Mouse (Mus musculus): ENCODE results near the gene Mpeg1. TPM values are rescaled to one million over a fixed set of nuclear protein-coding genes. Genes with fewer than 3 reads are reported as not detected.

Gene Mpeg1
- polyA plus RNA-seq (2015; fragmentation: Illumina TruSeq; extraction: RNeasy Lipid Tissue Mini Kit (QIAGEN cat#74804); ENCODE audit: low read depth, low replicate concordance) = 18.2 TPM

DNA sequence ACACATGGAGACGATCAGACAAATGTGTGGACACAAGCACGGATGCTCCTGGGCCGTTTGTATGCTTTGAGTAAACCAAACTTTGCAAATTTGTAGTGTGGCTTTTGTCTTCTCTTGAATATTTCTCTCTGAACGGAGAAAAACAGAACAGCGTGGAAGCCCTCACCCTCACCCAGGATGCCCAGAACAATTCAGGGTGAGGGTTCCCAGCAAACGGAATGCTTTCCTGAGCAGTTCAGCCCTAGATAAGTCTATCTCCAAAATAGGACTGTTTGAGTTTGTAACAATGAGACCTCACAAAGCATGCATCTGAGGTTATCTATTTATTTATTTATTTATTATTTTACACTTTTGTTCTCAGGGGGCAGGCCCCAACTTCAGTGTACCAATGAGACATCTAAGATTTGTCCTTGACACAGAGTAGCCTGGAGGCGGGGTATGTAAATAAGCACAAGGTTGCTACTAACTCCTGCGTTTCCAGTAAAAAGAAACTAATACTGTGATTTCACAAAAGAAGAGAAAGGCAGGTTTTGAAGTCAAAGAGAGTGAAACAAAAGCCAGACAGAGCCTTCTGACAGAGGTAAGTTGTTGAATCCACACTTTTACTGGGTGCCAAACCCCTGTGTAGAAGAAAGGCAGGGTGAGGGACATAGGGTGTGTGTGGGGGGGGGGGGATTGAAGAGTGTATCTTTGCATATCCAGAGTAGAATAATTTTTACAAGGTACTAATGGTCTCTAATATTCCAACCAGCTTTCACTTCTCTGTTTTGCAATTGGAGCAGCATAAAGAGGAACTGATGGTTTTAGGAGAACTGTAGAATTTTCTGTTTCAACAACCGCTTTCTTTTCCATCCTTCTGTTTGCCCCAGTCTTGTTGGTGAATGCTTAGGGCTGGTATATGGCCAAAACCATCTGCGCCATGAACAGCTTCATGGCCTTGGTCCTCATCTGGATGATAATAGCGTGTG is at the start of gene Mpeg1:
TSS of gene Mpeg1 (plus strand) at position 498 of the 968 bp plus-strand sequence.

DNA sequence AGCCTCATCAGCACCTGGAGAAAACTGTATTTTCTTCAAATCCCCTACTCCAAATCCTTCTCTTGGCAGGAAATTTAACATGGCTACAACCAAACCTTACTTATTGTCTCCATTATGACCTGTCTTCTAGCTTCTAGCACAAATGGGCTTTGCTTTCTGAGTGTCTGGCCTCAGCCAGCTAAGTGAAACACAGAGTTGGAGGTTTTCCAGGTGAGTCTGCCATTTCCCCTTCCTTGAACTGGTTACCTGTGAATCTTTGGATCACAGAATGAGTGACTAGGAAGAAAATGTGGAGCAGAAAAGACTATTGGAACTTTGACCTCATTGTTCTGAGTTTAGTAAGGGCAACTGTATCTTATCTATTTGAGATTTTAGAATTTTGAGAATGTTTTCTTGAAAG is 43.2 kb upstream of the Mpeg1 start, which contains the start of gene Olfr1441:
TSS of gene Olfr1441 (plus strand) at position 73 of the 400 bp plus-strand sequence.

DNA sequence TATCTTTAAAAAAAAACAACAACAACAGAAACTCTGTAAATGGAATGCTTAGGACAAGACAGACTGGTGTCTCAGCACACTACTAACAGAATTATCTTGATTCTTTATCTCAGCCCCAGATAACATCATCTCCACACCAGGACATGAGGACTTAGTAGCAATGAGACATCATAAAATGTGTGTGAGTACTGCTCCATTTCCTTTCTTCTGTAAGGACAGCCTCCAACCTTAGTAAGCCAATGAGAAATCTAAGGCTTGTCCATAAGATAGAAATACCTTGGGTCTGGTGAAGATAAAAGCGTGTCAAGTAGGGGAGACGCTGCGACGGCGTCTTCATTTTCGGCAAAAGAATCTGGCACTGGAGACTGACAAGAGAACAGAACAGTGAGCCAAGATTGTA is 33.0 kb upstream of the Mpeg1 start, which contains the start of gene Pfpl:
TSS of gene Pfpl (plus strand) at position 301 of the 400 bp plus-strand sequence.

DNA sequence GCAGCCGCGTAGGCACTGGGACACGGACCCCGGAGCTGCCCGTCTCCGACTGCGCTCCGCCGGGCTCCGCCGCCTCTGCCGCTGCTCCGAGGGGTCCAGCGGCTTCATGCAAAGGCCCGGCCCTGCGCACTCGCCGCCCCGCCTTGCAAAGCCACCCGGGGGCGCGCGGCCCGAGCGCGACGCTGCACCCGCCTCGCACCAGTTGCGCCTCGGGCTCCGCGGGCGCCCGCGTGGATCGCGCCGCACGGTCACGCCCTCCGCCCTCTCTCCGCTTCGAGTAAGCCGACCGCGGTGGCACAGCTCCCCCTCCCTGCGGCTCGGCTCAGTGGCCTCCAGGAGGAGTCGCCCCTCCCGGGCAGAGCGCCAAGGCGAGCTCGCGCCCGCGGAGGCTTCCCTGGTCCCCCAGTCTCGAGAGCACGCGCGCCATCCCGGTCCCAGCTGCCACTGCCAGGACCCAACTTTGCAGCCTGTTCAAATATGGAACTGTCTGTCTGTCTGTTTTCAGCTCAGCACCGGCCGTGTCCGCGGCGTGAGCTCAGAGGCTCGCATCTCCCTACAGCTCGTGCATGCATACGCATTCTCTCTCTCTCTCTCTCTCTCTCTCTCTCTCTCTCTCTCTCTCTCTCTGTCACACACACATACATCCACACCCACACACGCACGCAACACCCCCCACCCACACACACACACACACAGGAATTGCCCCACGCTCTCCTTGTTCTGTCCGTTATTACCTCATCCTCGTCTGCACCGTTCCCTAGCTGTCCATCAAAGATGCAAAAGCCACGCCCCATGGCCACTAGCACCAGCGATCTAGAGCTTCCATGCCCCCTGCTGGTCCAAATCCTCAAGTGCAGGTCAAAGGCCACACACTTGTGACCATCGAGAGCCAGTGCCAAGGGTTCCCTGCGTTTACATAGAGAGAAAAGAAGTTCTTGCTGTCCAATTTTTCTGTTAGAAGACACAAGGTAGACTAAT is 41.1 kb downstream of the Mpeg1 start, which contains the start of gene Dtx4:
TSS of gene Dtx4 (minus strand) at position 85 of the 978 bp plus-strand sequence.

Other genes starting within 250 kb of the Mpeg1 start
- not detected for gene Olfr1432, start 228.2 kb upstream of the Mpeg1 start, polyA plus RNA-seq (2015; fragmentation: Illumina TruSeq; extraction: RNeasy Lipid Tissue Mini Kit (QIAGEN cat#74804); ENCODE audit: low read depth, low replicate concordance)
- gene Olfr262, start 219.1 kb upstream of the Mpeg1 start, polyA plus RNA-seq (2015; fragmentation: Illumina TruSeq; extraction: RNeasy Lipid Tissue Mini Kit (QIAGEN cat#74804); ENCODE audit: low read depth, low replicate concordance) = not detected
- not detected for gene Olfr235, start 199.7 kb upstream of the Mpeg1 start, polyA plus RNA-seq (2015; fragmentation: Illumina TruSeq; extraction: RNeasy Lipid Tissue Mini Kit (QIAGEN cat#74804); ENCODE audit: low read depth, low replicate concordance)
- not detected for gene Olfr1434, start 180.9 kb upstream of the Mpeg1 start, polyA plus RNA-seq (2015; fragmentation: Illumina TruSeq; extraction: RNeasy Lipid Tissue Mini Kit (QIAGEN cat#74804); ENCODE audit: low read depth, low replicate concordance)
- not detected for gene Olfr1436, start 161.6 kb upstream of the Mpeg1 start, polyA plus RNA-seq (2015; fragmentation: Illumina TruSeq; extraction: RNeasy Lipid Tissue Mini Kit (QIAGEN cat#74804); ENCODE audit: low read depth, low replicate concordance)
- gene Olfr1437, start 135.7 kb upstream of the Mpeg1 start, polyA plus RNA-seq (2015; fragmentation: Illumina TruSeq; extraction: RNeasy Lipid Tissue Mini Kit (QIAGEN cat#74804); ENCODE audit: low read depth, low replicate concordance) = not detected
- gene Olfr1438-ps1, start 124.9 kb upstream of the Mpeg1 start, polyA plus RNA-seq (2015; fragmentation: Illumina TruSeq; extraction: RNeasy Lipid Tissue Mini Kit (QIAGEN cat#74804); ENCODE audit: low read depth, low replicate concordance) = not detected
- not detected for gene Olfr1440, start 73.5 kb upstream of the Mpeg1 start, polyA plus RNA-seq (2015; fragmentation: Illumina TruSeq; extraction: RNeasy Lipid Tissue Mini Kit (QIAGEN cat#74804); ENCODE audit: low read depth, low replicate concordance)
- gene Olfr1441, start 43.3 kb upstream of the Mpeg1 start, polyA plus RNA-seq (2015; fragmentation: Illumina TruSeq; extraction: RNeasy Lipid Tissue Mini Kit (QIAGEN cat#74804); ENCODE audit: low read depth, low replicate concordance) = not detected
- gene Pfpl, start 32.9 kb upstream of the Mpeg1 start, polyA plus RNA-seq (2015; fragmentation: Illumina TruSeq; extraction: RNeasy Lipid Tissue Mini Kit (QIAGEN cat#74804); ENCODE audit: low read depth, low replicate concordance) = not detected
- 21.8 TPM for gene Dtx4, start 40.7 kb downstream of the Mpeg1 start, polyA plus RNA-seq (2015; fragmentation: Illumina TruSeq; extraction: RNeasy Lipid Tissue Mini Kit (QIAGEN cat#74804); ENCODE audit: low read depth, low replicate concordance)
- 2.2 TPM for gene Fam111a, start 85.0 kb downstream of the Mpeg1 start, polyA plus RNA-seq (2015; fragmentation: Illumina TruSeq; extraction: RNeasy Lipid Tissue Mini Kit (QIAGEN cat#74804); ENCODE audit: low read depth, low replicate concordance)
- gene Gm4952, start 139.2 kb downstream of the Mpeg1 start, polyA plus RNA-seq (2015; fragmentation: Illumina TruSeq; extraction: RNeasy Lipid Tissue Mini Kit (QIAGEN cat#74804); ENCODE audit: low read depth, low replicate concordance) = not detected
- gene Glyat, start 172.5 kb downstream of the Mpeg1 start, polyA plus RNA-seq (2015; fragmentation: Illumina TruSeq; extraction: RNeasy Lipid Tissue Mini Kit (QIAGEN cat#74804); ENCODE audit: low read depth, low replicate concordance) = not detected
- gene Olfr1442, start 209.7 kb downstream of the Mpeg1 start, polyA plus RNA-seq (2015; fragmentation: Illumina TruSeq; extraction: RNeasy Lipid Tissue Mini Kit (QIAGEN cat#74804); ENCODE audit: low read depth, low replicate concordance) = not detected
- gene Olfr1443, start 217.3 kb downstream of the Mpeg1 start, polyA plus RNA-seq (2015; fragmentation: Illumina TruSeq; extraction: RNeasy Lipid Tissue Mini Kit (QIAGEN cat#74804); ENCODE audit: low read depth, low replicate concordance) = not detected
- not detected for gene Keg1, start 235.0 kb downstream of the Mpeg1 start, polyA plus RNA-seq (2015; fragmentation: Illumina TruSeq; extraction: RNeasy Lipid Tissue Mini Kit (QIAGEN cat#74804); ENCODE audit: low read depth, low replicate concordance)

Data from brain, adult 10 weeks (tissue).